Mouse (Mus musculus) hindbrain, embryonic 12.5 days (tissue): Measurements from ENCODE around the gene H2al3. TPM values are rescaled to one million over a fixed set of nuclear protein-coding genes. Genes with fewer than 3 reads are reported as not detected.

Experiments
- ATAC-seq: fragments of 200-750 bp; cut with Nextera tagmentation; 2 replicates; pipeline ENCODE4 v1.8.0; 2017; ENCODE audit warnings: moderate TSS enrichment; ENCODE audit not compliant: low FRiP score
- H3K27ac ChIP-seq: fragments of 300-500 bp; sonication (generic); 2 replicates; pipeline ENCODE4 v1.5.1; 2016; ENCODE audit warnings: mild to moderate bottlenecking
- H3K27me3 ChIP-seq: fragments of 300-500 bp; sonication (generic); 2 replicates; pipeline ENCODE4 v1.6.1; 2016; ENCODE audit warnings: mild to moderate bottlenecking
- H3K36me3 ChIP-seq: fragments of 300-500 bp; sonication (generic); 2 replicates; pipeline ENCODE4 v1.6.1; 2016; ENCODE audit warnings: mild to moderate bottlenecking
- H3K4me1 ChIP-seq: fragments of 300-500 bp; sonication (generic); 2 replicates; pipeline ENCODE4 v1.6.1; 2016
- H3K4me2 ChIP-seq: fragments of 300-500 bp; sonication (generic); replicated peaks from 2 replicates; pipeline ENCODE4 v1.6.1; 2016; ENCODE audit warnings: mild to moderate bottlenecking
- H3K4me3 ChIP-seq: fragments of 300-500 bp; sonication (generic); 2 replicates; pipeline ENCODE4 v1.5.1; 2016; ENCODE audit warnings: mild to moderate bottlenecking
- H3K9ac ChIP-seq: fragments of 300-500 bp; sonication (generic); 2 replicates; pipeline ENCODE4 v1.6.1; 2016; ENCODE audit warnings: mild to moderate bottlenecking, moderate library complexity
- H3K9me3 ChIP-seq: fragments of 300-500 bp; sonication (generic); replicated peaks from 2 replicates; pipeline ENCODE4 v1.6.1; 2016; ENCODE audit warnings: mild to moderate bottlenecking
- WGBS: fragments of 180-500 bp; shearing (Covaris S2); methylation state at CpG from one replicate; pipeline ENCODE4 v1.1.7; 2016; 5-methylcytosine and 5-hydroxymethylcytosine counted together
- polyA plus RNA-seq: library from polyadenylated mRNA; unstranded; fragments of >200 nt; fragmentation: Nextera tagmentation; extraction: Ambion mirVana; gene quantifications from 2 replicates; pipeline ENCODE4 v1.2.1, GENCODE M21; 2016

The H2al3 gene
- not detected in 2 replicates for polyA plus RNA-seq

- H3K27me3 ChIP-seq = no peaks in the 10 kb centered on the region
- no peak within 1 kb of the TSS for H3K4me2 ChIP-seq
- no peak for ATAC-seq
- no peak within 1 kb of the TSS for H3K27ac ChIP-seq
- H3K9ac ChIP-seq = no peak within 1 kb of the TSS
- WGBS = 33% methylated on average over 1 of the region's 1 CpGs
- no peaks in the 10 kb centered on the region for H3K4me1 ChIP-seq
- H3K4me3 ChIP-seq = no peak within 1 kb of the TSS
- H3K36me3 ChIP-seq = no peaks in the 10 kb centered on the region
- H3K9me3 ChIP-seq = no peaks in the 10 kb centered on the region
Observed at GRCm38 (mm10) chrX:9849403-9849802, at the start of gene H2al3. H2al3 (plus strand) TSS chrX:9849703.

- Histone ChIP-seq H3K27me3 (no peaks in the 10 kb centered on the region), H3K4me2 (no peak overlapping the region), H3K36me3 (no peaks in the 10 kb centered on the region), H3K27ac (no peak overlapping the region), H3K4me3 (no peak overlapping the region), H3K9me3 (no peaks in the 10 kb centered on the region), H3K4me1 (no peaks in the 10 kb centered on the region), H3K9ac (no peak overlapping the region)
- no peak for ATAC-seq
- WGBS = 81% methylated on average over 1 of the region's 1 CpGs
Observed at GRCm38 (mm10) chrX:9810101-9810500, 39.4 kb upstream of the H2al3 start.

DNA sequence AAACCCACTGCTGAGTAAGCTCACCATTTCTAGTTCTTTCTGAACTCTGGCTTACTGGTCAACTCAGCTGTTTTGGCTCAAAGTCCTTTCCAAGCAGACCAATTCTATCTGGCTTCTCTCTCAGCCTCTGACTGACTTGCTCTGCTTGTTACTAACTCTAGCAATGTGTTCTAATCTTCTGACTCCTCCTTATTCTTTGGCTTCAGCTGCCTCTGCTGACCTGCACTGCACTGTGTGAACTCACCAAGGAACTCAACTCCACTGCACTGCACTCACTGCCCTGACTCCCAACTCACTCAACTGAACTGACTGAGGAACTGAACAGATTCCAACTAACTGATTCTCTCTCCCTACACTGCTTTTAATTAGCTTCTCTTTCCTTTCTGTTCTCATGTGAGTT is 37.0 kb upstream of the H2al3 start:
- Histone ChIP-seq H3K36me3 (no peaks in the 10 kb centered on the region), H3K4me2 (no peak overlapping the region), H3K9me3 (no peaks in the 10 kb centered on the region), H3K27me3 (no peaks in the 10 kb centered on the region), H3K4me3 (no peak overlapping the region), H3K4me1 (no peaks in the 10 kb centered on the region), H3K27ac (no peak overlapping the region), H3K9ac (no peak overlapping the region)
- no peak for ATAC-seq

DNA sequence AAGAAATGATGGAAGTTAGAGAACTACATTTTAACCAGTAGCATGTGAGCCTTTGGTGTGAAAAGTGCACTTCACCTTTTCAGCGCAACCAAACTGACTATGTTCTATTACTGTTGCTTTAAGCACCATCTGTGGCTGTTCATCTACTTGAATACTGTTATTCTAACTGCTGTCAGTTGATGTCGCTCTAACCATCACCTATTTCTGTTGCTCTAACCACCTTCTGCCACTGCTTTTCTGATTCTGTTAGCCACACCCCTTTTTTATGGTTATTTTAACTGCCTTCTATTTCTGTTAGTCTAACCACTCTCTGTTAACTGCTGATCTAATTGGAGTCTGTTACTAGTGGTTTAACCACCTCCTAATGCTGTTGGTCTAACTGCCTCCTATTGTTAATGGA is 14.7 kb upstream of the H2al3 start:
- H3K4me2 ChIP-seq = no peak overlapping the region
- no peak overlapping the region for H3K27ac ChIP-seq
- 85% methylated on average over 2 of the region's 2 CpGs for WGBS
- H3K9me3 ChIP-seq = no peaks in the 10 kb centered on the region
- no peaks in the 10 kb centered on the region for H3K27me3 ChIP-seq
- H3K4me1 ChIP-seq = no peaks in the 10 kb centered on the region
- H3K9ac ChIP-seq = no peak overlapping the region
- ATAC-seq = no peak
- H3K36me3 ChIP-seq = no peaks in the 10 kb centered on the region
- no peak overlapping the region for H3K4me3 ChIP-seq

DNA sequence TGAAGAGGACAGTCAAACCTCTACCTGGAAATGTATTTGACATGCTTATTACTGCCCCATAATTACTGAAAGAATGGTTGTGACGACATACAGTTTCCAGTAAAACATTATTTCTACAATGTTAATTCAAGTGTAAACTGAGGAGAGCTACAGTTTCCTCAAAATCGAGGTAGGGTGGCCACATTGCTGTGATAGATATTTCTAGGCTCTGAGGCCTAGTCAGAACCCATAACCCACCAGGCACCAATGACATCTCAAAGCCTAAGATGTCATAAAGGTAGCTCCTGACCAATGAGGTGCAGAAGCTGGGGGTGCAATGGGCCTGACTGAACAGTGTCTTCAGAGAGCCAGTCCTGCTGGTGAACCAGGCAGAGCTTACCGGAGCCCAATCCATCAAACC is 2.9 kb upstream of the H2al3 start, which contains the start of gene Hypm:
Gene Hypm, plus strand, starts transcription at position 301 of the 400 bp plus-strand sequence.
- WGBS = 80% methylated on average over 3 of the region's 3 CpGs
- no peaks in the 10 kb centered on the region for H3K36me3 ChIP-seq
- no peak within 1 kb of the TSS for H3K27ac ChIP-seq
- no peaks in the 10 kb centered on the region for H3K27me3 ChIP-seq
- no peak within 1 kb of the TSS for H3K4me3 ChIP-seq
- no peak for ATAC-seq
- no peak within 1 kb of the TSS for H3K4me2 ChIP-seq
- no peaks in the 10 kb centered on the region for H3K9me3 ChIP-seq
- H3K4me1 ChIP-seq = no peaks in the 10 kb centered on the region
- H3K9ac ChIP-seq = no peak within 1 kb of the TSS

DNA sequence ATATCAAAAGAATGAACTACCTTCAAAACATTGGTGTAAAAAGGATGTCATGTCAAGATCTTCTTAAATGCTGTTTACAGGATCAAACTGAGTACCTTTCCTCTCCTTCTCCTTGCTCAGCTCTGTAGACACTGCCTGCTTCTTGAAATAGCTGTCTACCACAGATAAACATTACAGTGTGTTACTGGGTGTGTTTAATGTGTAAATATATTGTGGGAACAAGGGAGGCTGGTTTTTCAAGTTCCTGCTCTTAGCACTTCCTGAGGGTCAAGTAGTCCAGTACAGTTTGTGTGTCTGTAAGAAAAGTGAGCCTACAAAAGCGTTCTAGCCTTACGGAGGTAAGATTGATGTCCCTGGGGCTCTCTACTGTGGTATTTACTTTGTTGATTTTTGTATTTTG is 12.4 kb downstream of the H2al3 start:
- H3K4me3 ChIP-seq = no peak overlapping the region
- H3K9ac ChIP-seq = no peak overlapping the region
- H3K36me3 ChIP-seq = no peaks in the 10 kb centered on the region
- H3K4me1 ChIP-seq = no peaks in the 10 kb centered on the region
- 84% methylated on average over 2 of the region's 2 CpGs for WGBS
- H3K27ac ChIP-seq = no peak overlapping the region
- no peak overlapping the region for H3K4me2 ChIP-seq
- no peak for ATAC-seq
- no peaks in the 10 kb centered on the region for H3K27me3 ChIP-seq
- no peaks in the 10 kb centered on the region for H3K9me3 ChIP-seq

GRCm38 (mm10) chrX:9875519-9875918 is 26.0 kb downstream of the H2al3 start:
- H3K9me3 ChIP-seq = no peaks in the 10 kb centered on the region
- no peak for ATAC-seq
- H3K36me3 ChIP-seq = no peaks in the 10 kb centered on the region
- H3K4me1 ChIP-seq = no peaks in the 10 kb centered on the region
- H3K4me2 ChIP-seq = no peak overlapping the region
- no peak overlapping the region for H3K9ac ChIP-seq
- no peak overlapping the region for H3K27ac ChIP-seq
- 86% methylated on average over 2 of the region's 2 CpGs for WGBS
- H3K4me3 ChIP-seq = no peak overlapping the region
- no peaks in the 10 kb centered on the region for H3K27me3 ChIP-seq

GRCm38 (mm10) chrX:9885322-9885721 is 35.8 kb downstream of the H2al3 start, which contains the start of gene Sytl5:
Sytl5 (plus strand) TSS chrX:9885622.
- WGBS = 72% methylated on average over 2 of the region's 2 CpGs

More at GRCm38 (mm10) chrX:9885322-9885721, 35.8 kb downstream of the H2al3 start, which contains the start of gene Sytl5:
- Histone ChIP-seq H3K9ac (no peak within 1 kb of the TSS), H3K36me3 (no peaks in the 10 kb centered on the region), H3K27me3 (no peaks in the 10 kb centered on the region), H3K4me2 (no peak within 1 kb of the TSS), H3K4me3 (no peak within 1 kb of the TSS), H3K4me1 (no peaks in the 10 kb centered on the region), H3K27ac (no peak within 1 kb of the TSS), H3K9me3 (no peaks in the 10 kb centered on the region)
- no peak for ATAC-seq

Other genes starting within 250 kb of the H2al3 start
- 24.0 and 26.4 TPM in 2 replicates for gene Dynlt3, start 186.7 kb upstream of the H2al3 start, polyA plus RNA-seq
- not detected in 2 replicates for gene Hypm, start 2.8 kb upstream of the H2al3 start, polyA plus RNA-seq
- gene Sytl5, start 35.9 kb downstream of the H2al3 start, polyA plus RNA-seq = 0.40 TPM in 1 of 2 replicates, not detected in the other